Mouse (Mus musculus) heart, adult 2 months (tissue): ENCODE measurements around the gene Zbtb17.

Experiments
- CTCF ChIP-seq: fragments of 200-600 bp; IDR thresholded peaks from 2 replicates; pipeline ENCODE4 v1.8.1; 2022; ENCODE audit warnings: antibody characterized with exemption, mild to moderate bottlenecking, moderate library complexity
- POLR2A ChIP-seq: fragments of 200-500 bp; IDR thresholded peaks from 2 replicates; pipeline ENCODE4 v1.6.1; 2011; ENCODE audit warnings: mild to moderate bottlenecking, low read depth, low read length, control low read depth; ENCODE audit not compliant: insufficient read depth

DNA sequence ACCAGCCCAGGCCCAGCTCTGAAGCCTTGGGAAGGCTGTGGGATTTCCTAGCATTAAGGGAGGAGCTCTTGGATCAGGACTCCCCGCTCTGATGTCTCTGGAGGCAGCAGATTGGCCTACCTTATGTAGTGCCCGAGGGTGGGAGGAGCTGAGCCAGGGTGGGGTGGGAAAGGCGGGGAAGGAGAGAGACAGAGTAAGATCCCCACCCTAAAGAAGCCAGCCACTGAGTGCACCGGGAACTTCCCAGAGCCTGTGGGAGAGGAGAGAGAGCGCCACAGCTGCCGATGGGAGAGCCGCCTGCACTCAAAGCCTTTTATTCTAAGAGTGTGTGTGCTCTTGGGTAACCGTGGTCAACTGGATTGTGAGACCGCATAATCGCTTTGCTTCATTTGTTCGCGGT is 16.6 kb downstream of the Zbtb17 start:
- TF ChIP-seq CTCF (no peak), POLR2A (no peak)
